Mouse (Mus musculus): ENCODE results near the gene Utp4.
"Not testable (repeated sequence)": the region's sequence is repeated elsewhere in the genome, so short reads cannot be mapped to it uniquely, and the experiment has no call there.

Utp4 gene

GRCm38 (mm10) chr8:106905727-106906480 lies 12.5 kb downstream of the Utp4 start:
- DNase-seq (ENCODE audit: low spot score) = peak; percentile 32

- DNase-seq (ENCODE audit: low spot score) = no peak
These were observed 13.2 kb downstream of the Utp4 start for GRCm38 (mm10) chr8:106906635-106907034.

- no peak for DNase-seq (ENCODE audit: low spot score)
These were observed 14.0 kb downstream of the Utp4 start for GRCm38 (mm10) chr8:106907450-106907849.

- no peak for DNase-seq (ENCODE audit: low spot score)
These were observed 14.9 kb downstream of the Utp4 start for GRCm38 (mm10) chr8:106908291-106908690.

GRCm38 (mm10) chr8:106913631-106914030 lies 20.2 kb downstream of the Utp4 start:
- DNase-seq (ENCODE audit: low spot score) = no peak

GRCm38 (mm10) chr8:106919721-106920394 lies 26.4 kb downstream of the Utp4 start:
- no peak for DNase-seq (ENCODE audit: low spot score)

- no peak for DNase-seq (ENCODE audit: low spot score)
These were observed 26.9 kb downstream of the Utp4 start for GRCm38 (mm10) chr8:106920395-106920741.

- no peak for DNase-seq (ENCODE audit: low spot score)
These were observed 30.6 kb downstream of the Utp4 start for GRCm38 (mm10) chr8:106924057-106924456.

- no peak for DNase-seq (ENCODE audit: low spot score)
These were observed 31.5 kb downstream of the Utp4 start for GRCm38 (mm10) chr8:106924904-106925349.

GRCm38 (mm10) chr8:106925446-106925845 lies 32.0 kb downstream of the Utp4 start:
- DNase-seq (ENCODE audit: low spot score) = no peak

GRCm38 (mm10) chr8:106927247-106927646 lies 33.8 kb downstream of the Utp4 start:
- DNase-seq (ENCODE audit: low spot score) = peak; percentile 47

GRCm38 (mm10) chr8:106928182-106928581 lies 34.7 kb downstream of the Utp4 start:
- not testable (repeated sequence) for DNase-seq (ENCODE audit: low spot score)

- no peak for DNase-seq (ENCODE audit: low spot score)
These were observed 35.9 kb downstream of the Utp4 start for GRCm38 (mm10) chr8:106929155-106929913.

GRCm38 (mm10) chr8:106929921-106930320 lies 36.5 kb downstream of the Utp4 start:
- no peak for DNase-seq (ENCODE audit: low spot score)

- DNase-seq (ENCODE audit: low spot score) = no peak
These were observed 39.1 kb downstream of the Utp4 start for GRCm38 (mm10) chr8:106932376-106933065.

- DNase-seq (ENCODE audit: low spot score) = no peak
These were observed 40.2 kb downstream of the Utp4 start for GRCm38 (mm10) chr8:106933506-106934143.

GRCm38 (mm10) chr8:106934226-106934977 lies 41.0 kb downstream of the Utp4 start:
- no peak for DNase-seq (ENCODE audit: low spot score)

- DNase-seq (ENCODE audit: low spot score) = peak; percentile 83
These were observed 42.0 kb downstream of the Utp4 start, which contains the start of gene Sntb2 for GRCm38 (mm10) chr8:106935324-106935869. Gene Sntb2 (plus strand): TSS chr8:106935750.

- DNase-seq (ENCODE audit: low spot score) = peak; percentile 35
These were observed 42.6 kb downstream of the Utp4 start for GRCm38 (mm10) chr8:106935899-106936477.

- peak; percentile 7 for DNase-seq (ENCODE audit: low spot score)
These were observed 43.1 kb downstream of the Utp4 start for GRCm38 (mm10) chr8:106936478-106937051.

Measured in T-cell, adult 2 months (primary cell).